Mouse (Mus musculus) brown adipose tissue, adult 24 weeks (tissue): ENCODE measurements around the gene Limd2. TPM values are rescaled to one million over a fixed set of nuclear protein-coding genes. Genes with fewer than 3 reads are reported as not detected.
"Not testable (repeated sequence)": the region's sequence is repeated elsewhere in the genome, so short reads cannot be mapped to it uniquely, and the experiment has no call there.

ENCODE experiments used
- H3K27ac ChIP-seq: fragments of 200-500 bp; replicated peaks from 2 replicates; pipeline ENCODE4 v1.5.1; 2012; ENCODE audit warnings: low read depth, mild to moderate bottlenecking, low read length
- H3K4me1 ChIP-seq: fragments of 200-500 bp; 2 replicates; pipeline ENCODE4 v1.6.1; 2012; ENCODE audit warnings: low read length, mixed read lengths; ENCODE audit not compliant: control insufficient read depth, insufficient read depth, insufficient read length
- H3K4me3 ChIP-seq: fragments of 200-500 bp; 2 replicates; pipeline ENCODE4 v1.5.1; 2012; ENCODE audit warnings: low read depth, mild to moderate bottlenecking, low read length, moderate library complexity; ENCODE audit not compliant: insufficient read depth
- polyA plus RNA-seq: library from polyadenylated mRNA; stranded (reverse); fragments of >200 nt; gene quantifications from 2 replicates; pipeline ENCODE4 v1.2.4, GENCODE M21; 2012; ENCODE audit not compliant: missing spikeins, insufficient read depth, insufficient read length

Limd2 gene
- polyA plus RNA-seq, result 3.4 and 6.1 TPM in 2 replicates

DNA sequence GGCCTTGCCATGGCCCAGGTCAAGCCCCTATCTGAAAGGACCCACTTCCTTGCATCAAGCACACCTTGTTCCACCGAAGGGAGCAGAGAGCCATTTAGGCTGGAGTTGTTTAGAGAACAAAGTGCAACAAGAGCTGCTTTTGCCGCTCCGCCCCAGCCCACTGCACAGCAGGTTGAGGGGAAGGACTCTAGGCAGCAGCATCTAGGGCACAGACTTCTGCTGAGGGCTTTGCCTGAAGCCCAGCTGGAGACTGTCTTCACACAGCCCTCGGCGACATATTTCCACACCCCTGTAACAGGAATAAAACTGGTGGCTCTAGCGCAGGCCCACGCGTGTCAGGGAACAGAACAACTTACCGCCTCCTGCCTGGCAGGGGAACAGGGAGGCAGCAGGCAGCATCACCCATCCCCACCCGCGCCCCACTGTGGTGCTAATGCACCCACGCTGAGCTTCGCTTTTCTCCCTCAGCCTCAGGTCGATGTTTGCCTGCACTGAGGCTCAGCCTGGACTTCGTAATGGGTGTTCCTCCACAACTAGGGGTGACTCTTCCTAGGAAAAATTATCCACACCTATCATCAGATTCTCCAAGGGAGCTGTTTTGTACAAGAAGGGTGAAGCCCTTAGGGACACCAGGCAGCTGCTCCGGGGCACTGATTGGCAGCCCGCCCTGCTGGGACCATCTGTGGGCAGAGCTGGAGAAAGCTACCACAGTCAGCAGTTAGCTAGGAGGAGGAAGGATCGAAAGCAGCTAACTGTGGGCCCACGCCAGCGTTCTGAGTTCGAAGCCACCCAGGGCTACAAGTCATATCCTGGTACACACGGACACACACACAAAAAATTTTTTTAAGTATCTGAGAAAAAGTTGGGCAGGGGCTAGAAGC, at the start of gene Limd2, which contains the start of gene Gm10840:
Gene Limd2, minus strand, starts transcription at position 20 of the 881 bp plus-strand sequence.
Gene Gm10840, plus strand, starts transcription at position 10 of the 881 bp plus-strand sequence.
- Histone ChIP-seq H3K4me1 (peaks cover 18% of the 10 kb centered on the region), H3K4me3 (peak within 1 kb of the TSS; percentile 67), H3K27ac (peak within 1 kb of the TSS; percentile 76)

- H3K4me3 ChIP-seq, result no peak within 1 kb of the TSS
- H3K27ac ChIP-seq, result 0 out of 2 replicates have a peak within 1 kb of the TSS, but pooled peaks have one; percentile 6
- no peaks in the 10 kb centered on the region for H3K4me1 ChIP-seq
Observed at GRCm38 (mm10) chr11:106202123-106202465, 41.4 kb upstream of the Limd2 start, which contains the start of gene Strada. TSS of gene Strada (minus strand) at chr11:106202168.

DNA sequence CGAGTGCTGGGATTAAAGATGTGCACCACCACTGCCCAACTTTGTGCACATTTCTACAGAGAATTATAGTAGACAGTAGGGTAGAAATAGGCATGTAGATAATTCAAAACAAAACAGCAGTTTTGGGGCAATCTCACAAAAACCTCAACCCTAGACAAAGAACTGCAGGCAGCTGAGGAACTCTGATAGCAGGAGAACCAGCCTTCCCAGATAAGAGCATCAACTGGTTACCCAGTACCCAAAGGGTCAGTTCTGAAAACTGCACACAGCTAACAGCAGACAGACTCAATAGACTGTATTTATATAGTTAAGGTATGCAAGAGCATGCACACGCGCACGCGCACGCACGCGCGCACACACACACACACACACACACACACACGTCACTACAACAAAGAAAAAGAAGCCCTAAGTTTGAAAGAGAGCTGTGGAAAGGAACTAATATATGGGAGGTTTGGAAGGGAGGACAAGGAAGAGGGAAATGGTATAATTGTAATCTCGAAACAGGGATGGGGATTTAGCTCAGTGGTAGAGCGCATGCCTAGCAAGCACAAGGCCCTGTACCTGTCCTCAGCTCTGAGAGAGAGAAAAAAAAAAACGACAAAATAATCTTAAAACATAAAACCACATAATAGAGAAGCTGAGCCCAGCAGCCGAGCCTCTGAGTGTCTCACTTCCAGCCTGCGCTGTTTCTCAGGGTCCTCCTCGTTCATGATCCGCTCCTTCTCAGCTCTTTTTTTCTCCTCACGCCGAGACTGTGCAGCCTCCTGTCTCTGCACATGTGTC, 40.9 kb upstream of the Limd2 start:
- 0 out of 2 replicates have a peak overlapping the region, but pooled peaks have one; percentile 6 for H3K27ac ChIP-seq
- H3K4me1 ChIP-seq, result no peaks in the 10 kb centered on the region
- H3K4me3 ChIP-seq, result no peak overlapping the region

DNA sequence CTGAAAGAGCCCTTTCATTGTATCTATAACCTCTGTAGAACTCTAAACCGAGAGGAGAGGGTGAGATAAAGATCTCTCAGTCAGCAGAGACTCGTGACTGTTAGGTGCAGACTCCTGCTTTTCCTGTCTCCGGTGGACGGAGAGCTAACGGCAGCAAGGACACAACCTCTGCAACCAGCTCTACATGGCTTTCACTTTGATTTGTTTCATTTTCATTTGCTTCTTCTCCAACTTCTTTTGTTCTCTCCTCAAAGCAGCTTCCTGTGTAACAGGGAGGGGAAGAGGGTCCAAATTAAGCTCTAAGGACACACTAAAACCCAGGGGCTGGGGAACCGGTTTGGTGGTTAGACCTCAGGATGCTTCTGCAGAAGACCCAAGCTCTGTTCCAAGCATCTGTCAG, 40.1 kb upstream of the Limd2 start:
- Histone ChIP-seq H3K27ac (no peak overlapping the region; the same call in 1 of the 2 replicates), H3K4me3 (no peak overlapping the region), H3K4me1 (no peaks in the 10 kb centered on the region)

DNA sequence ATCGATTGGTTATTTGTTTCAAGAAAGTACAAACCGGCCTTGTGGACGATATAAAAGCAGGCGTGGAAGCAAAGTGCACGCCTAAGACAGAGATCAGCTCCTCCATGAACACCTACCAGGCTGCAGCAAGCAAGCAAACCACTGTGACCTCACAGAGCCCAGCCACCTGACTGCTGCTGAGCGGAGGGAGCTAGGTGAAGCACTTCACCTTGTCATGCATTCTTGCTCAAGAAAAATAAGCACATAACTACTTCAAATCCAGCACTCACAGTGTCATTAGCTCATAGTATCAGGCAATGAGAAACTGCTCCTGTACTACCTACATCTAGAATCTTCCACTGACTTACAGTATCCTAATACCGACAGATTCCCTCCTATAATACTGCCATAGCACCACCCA, 39.3 kb upstream of the Limd2 start:
- not testable (repeated sequence) for H3K4me1 ChIP-seq, H3K4me3 ChIP-seq, H3K27ac ChIP-seq

- Histone ChIP-seq H3K4me1 (no peaks in the 10 kb centered on the region), H3K27ac (no peak overlapping the region)
Observed at GRCm38 (mm10) chr11:106198277-106198676, 37.6 kb upstream of the Limd2 start.

GRCm38 (mm10) chr11:106195341-106195740, 34.7 kb upstream of the Limd2 start:
- H3K4me3 ChIP-seq, result no peak overlapping the region
- no peak overlapping the region for H3K27ac ChIP-seq
- peaks cover 3% of the 10 kb centered on the region; the same call in 1 of the 2 replicates for H3K4me1 ChIP-seq

More at GRCm38 (mm10) chr11:106198277-106198676, 37.6 kb upstream of the Limd2 start:
- no peak overlapping the region for H3K4me3 ChIP-seq

DNA sequence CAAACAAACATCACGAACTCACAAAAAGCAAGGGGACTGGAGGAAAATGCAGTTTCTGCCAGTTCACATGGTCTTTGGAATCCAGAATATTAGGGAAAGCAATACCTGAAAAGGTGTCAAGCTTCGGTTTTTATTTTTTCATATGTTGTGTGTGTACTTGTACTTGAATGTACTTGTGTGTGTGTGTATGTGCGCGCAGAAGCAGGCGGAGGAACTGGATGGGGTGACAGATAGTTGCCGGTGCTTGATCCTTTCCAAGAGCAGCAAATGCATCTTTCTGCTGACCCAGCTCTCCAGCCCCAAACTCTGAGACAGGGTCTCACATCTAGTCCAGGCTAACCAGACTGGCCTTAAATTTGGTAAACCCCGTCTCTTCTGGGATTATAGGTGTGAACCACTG, 34.2 kb upstream of the Limd2 start:
- no peak overlapping the region for H3K4me3 ChIP-seq
- no peak overlapping the region for H3K27ac ChIP-seq
- peaks cover 3% of the 10 kb centered on the region; the same call in 1 of the 2 replicates for H3K4me1 ChIP-seq

- peak overlapping the region; percentile 90 for H3K27ac ChIP-seq
- H3K4me3 ChIP-seq, result peak overlapping the region; percentile 75
- peaks cover 3% of the 10 kb centered on the region; the same call in 1 of the 2 replicates for H3K4me1 ChIP-seq
Observed at GRCm38 (mm10) chr11:106194155-106194541, 33.5 kb upstream of the Limd2 start.

DNA sequence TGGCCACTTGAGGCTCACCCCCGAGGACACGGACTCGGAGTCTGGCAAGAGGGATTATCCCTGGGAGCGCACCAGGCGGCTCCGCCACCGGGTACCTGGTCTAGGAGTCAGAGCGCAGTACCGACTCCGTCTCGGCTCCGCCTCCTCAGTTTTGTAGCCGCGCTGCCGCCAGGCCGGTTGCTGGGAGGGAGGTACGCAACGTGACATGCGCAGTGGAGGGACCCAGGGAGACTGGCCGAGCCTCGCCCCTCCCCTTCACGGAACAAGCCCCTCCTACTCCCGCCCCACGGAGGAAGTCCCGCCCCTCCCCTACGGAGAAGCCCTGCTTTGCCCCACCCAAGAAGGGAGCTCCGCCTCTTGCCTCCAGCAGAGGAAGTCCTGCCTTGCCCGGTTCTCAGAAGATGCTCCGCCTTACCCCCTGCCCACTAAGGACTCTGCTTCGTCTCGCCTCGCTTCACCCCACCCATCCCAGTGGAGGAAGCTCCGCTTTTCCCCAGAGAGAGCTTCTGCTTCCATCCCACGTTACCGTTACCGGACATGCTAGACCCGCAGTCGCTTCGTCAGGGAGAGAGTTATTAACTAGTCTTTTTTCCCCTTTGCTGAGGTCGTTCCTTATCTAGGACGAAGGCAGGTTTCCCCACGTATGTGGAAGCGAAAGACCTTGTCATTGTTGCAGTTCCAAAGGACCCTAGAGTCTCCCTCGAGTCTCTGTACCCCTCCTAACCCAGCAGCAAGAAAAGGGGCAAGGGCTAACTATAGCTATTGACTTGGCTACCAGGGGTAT, 32.9 kb upstream of the Limd2 start:
- peak overlapping the region; percentile 82 for H3K4me3 ChIP-seq
- H3K27ac ChIP-seq, result peak overlapping the region; percentile 90
- peaks cover 3% of the 10 kb centered on the region; the same call in 1 of the 2 replicates for H3K4me1 ChIP-seq

GRCm38 (mm10) chr11:106192657-106193370, 32.2 kb upstream of the Limd2 start:
- peaks cover 3% of the 10 kb centered on the region; the same call in 1 of the 2 replicates for H3K4me1 ChIP-seq
- H3K27ac ChIP-seq, result peak overlapping the region; percentile 58
- H3K4me3 ChIP-seq, result peak overlapping the region; percentile 82

GRCm38 (mm10) chr11:106192241-106192640, 31.6 kb upstream of the Limd2 start:
- Histone ChIP-seq H3K27ac (no peak overlapping the region), H3K4me3 (no peak overlapping the region), H3K4me1 (peaks cover 3% of the 10 kb centered on the region; the same call in 1 of the 2 replicates)

DNA sequence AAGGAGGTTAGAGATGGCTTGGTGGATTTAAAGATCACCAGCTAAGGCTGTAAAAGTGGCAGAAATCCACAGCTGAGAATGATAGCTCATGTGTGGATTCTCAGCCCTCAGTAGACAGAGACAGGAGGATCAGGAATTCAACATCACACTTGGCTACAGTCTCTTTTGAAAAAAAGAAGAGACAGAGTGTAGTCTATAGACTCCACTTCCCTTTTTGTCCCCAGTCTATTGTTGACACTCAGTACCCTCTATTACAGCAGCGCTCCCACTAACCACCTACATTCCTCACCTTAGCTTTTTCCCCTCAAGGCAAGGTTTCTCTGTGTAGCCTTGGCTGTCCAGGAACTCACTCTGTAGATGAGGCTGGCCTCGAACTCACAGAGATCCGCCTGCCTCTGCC, 31.1 kb upstream of the Limd2 start:
- Histone ChIP-seq H3K4me1 (peaks cover 3% of the 10 kb centered on the region; the same call in 1 of the 2 replicates), H3K4me3 (no peak overlapping the region), H3K27ac (no peak overlapping the region)

DNA sequence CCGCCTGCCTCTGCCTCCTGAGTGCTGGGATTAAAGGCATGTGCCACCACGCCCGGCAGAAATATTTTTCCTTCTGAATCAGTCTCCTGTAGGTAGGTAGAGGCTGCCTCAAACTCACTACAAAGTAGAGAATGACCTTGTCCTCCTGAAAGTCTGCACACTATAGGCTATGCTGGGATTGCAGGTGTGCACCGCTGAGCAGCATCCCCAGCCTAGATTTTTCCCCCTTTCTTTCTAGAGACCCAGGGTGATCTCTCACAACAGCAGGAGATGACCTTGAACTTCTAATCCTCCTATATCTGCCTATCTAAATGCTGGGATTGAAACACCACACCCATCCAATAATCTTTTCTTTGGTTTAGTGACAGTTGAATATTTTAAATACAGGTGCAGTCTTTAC, 26.7 kb upstream of the Limd2 start:
- Histone ChIP-seq H3K4me1 (no peaks in the 10 kb centered on the region), H3K27ac (no peak overlapping the region), H3K4me3 (no peak overlapping the region)
